Mouse (Mus musculus) ovary, postnatal 10 days (tissue): ENCODE data around the gene Cmip.

Experiments
- DNase-seq: peaks from one replicate; pipeline ENCODE4 v3.0.0; 2022; ENCODE audit warnings: low spot score

Gene Cmip

DNA sequence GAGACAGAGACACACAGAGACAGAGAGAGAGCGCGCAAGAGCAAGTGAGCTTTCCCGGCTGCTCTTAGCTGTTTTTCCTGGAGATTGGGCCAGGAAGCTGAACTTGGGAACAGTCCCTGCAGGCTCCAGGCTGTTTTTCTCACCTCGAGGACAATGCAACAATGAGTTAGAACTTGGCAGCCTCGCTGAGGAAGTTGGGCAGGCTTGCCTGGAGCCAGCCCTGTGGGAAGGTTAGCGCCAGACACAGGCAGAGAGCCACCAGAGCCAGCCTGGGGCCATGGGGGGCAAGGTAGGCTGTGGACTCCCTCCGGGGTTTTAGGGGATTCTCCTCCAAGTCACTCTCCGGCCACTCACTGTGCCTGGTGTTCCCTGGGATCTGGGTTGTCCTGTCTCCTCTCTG, 123.9 kb downstream of the Cmip start:
- no peak for DNase-seq

DNA sequence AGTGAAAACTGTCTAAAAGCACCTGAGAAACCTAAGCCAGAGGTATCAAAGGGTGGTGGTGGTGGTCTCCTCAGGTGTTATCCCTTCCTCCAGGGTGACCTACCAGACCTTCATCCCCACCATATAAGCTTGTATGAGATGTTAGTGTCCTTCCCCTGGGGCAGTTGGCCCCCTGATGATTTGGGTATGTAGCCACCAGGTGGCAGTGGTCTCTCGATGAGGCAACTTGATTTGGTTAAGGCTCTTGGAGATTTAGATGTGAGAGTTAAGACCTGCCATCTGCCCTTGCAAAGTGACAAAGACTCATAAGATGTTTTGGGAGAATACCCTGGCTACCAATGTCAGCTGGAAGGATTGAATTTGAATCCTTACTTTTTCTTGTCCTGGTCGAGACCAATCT, 129.3 kb downstream of the Cmip start:
- DNase-seq: no peak

DNA sequence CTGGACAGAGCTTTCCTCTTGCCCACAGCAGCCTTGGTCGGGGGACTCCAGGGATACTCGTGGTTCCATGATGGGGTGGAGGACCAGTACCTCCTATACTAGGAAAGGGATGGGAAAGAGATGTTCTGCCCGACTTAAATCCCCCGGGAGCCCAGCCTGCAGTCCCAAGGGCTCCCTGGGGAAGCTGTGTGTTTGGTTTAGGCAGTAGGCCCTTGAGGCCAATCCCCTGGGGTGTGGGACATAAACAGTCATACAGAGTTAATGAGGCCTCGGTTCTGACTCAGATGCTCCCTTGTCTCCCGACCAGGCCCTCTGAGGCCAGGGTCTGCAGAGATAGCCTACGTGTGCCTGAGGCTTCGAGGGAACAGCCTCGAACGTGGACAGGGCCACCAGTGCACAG, 130.8 kb downstream of the Cmip start:
- no peak for DNase-seq

DNA sequence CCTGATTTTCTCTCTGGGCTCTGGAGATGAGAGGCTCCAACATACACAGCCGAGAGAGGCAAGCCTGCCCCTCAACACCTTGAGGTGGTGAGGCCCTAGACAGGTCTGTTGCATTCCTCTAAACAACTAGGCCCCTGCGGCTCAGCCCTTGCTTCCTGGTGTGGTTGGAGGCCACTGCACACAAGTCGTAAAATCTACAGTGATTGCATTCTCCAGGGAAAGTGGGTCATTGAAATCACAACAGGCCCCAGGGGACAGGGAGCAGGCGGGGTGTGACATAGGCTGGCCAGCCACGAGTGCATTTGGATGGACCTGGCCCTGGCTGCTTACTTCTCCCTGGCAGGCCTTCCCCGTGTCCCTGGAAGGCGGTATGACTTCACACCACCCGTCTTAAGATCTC, 131.5 kb downstream of the Cmip start:
- no peak for DNase-seq

DNA sequence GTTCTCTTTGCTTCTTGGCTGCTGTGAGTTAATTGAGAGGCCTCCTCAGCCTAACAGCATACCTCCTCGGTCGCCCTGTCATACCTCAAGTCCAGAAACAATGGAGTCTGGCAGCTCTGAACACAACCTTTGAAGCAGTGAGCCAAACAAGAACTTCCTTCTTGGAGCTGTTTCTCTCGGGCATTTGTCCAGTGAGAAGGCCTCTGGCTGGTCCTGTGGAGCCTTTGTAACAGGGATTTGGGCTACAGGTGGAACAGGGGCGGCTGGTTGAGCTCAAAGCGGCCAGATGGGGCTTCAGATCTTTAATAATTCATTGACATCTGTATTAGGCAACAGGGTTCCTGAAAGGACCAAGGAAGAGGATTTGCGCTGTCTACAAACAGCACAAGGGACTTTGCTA, 137.0 kb downstream of the Cmip start:
- DNase-seq: no peak

DNA sequence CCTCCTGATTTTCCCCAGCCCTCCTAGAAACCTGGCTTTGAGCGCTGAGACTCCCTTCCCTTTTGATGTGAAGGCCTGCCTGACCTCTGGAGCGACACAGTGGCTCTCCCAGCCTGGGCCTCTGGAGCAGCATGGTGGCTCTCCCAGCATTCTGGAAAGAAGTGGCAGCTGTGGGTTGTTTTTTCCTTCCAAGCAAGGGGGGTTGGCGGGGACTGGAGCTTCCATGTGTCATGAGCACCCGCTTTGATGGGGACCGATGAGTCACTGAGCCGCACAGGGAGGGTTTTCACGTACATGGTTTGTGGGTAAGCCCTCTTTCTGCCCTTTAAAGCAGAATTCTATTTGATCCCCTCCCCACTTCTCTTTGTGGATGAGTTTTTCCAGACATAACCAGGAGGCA, 138.2 kb downstream of the Cmip start:
- no peak for DNase-seq

DNA sequence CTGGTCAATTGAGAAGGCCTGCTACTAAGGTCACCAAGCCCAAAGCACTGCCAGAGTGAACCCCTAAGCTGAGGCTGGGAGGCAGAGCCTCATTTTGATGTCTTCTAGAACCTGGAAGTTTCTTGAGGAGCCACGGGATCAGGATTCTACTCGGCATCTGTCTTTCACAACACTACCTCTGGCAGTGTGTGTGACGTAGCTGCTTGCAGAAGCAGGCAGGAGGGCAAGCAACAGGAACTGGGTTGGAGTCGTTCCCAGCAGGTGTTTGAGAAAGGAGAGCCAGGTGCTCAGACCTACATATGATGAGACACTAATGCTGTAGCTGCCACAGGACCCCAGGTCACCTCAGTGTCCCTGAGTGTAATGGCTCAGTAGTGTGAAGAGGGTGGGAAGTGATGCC, 140.0 kb downstream of the Cmip start:
- no peak for DNase-seq

DNA sequence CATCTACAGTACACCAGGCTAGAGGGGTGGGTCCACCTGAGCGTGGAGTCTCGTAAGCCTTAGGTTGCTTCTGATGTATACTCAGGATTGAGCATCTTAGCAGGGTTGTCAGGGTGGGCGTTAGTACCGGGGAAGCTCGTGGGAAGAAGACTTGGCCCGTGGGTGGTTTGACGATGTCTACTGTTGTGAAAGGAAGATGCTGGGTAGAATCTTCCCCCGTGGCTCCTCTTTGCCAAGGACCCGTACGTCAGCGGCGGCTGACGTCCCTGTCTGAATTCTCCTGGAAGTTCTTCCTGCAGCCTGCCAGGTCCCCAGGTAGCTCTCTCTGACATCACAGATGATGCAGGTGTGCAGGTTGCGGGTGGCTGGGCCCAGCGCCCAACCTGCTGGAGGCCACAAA, 140.9 kb downstream of the Cmip start:
- no peak for DNase-seq

DNA sequence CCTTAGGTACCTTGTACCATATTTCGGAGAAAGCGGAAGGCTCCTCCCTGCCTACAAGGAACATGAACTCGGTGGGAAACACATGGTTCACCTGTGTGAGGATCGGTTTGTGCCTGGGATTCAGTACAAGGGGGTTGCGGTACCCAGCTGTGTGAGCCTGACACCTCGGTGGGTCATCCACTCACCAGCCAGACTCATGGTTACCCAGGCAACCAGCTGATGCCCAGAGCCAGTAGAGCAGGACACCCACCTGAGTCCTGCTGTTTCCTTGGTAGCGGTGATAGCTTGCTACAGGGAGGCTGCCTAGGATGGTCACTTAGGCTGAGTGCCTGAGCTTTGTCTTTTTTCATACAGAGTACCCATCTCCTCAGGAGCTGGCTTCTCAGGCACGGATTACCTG, 142.4 kb downstream of the Cmip start:
- no peak for DNase-seq

DNA sequence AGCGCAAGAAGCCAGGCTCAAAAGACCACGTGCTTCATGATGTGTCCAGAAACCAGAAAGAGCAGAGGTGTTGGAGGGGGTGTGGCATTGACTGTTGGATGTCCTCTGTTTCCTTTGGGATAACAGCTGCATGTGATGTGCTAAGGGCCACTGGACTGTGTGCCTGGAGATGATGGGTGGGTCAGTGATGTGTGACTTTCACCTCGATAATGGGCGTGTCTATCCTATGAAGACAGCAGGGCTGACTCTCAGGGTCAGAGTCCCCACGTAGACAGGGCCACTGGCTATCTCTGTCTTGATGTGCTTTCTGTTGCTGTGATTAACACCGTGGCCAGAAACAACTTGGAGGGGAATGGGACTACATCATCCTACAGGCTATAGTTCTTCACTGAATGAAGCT, 144.0 kb downstream of the Cmip start:
- no peak for DNase-seq

DNA sequence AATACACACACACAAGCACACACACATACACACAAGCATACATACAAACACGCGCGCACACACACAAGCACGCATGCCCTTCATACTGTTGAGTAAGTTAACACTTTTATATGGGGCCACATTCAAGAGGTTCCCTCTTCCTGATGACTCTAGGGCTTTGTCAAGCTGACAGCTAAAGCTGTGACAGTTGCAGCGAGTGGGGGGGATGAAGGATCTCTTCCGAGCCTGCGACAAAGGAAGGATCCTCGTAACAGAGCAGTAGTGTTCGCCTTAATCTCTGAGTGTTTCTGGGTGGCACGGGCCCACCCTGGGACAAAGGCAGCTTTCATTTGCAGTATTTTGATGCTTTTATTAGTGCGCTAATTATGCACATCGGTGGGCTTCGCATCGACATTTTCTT, 145.0 kb downstream of the Cmip start:
- no peak for DNase-seq

DNA sequence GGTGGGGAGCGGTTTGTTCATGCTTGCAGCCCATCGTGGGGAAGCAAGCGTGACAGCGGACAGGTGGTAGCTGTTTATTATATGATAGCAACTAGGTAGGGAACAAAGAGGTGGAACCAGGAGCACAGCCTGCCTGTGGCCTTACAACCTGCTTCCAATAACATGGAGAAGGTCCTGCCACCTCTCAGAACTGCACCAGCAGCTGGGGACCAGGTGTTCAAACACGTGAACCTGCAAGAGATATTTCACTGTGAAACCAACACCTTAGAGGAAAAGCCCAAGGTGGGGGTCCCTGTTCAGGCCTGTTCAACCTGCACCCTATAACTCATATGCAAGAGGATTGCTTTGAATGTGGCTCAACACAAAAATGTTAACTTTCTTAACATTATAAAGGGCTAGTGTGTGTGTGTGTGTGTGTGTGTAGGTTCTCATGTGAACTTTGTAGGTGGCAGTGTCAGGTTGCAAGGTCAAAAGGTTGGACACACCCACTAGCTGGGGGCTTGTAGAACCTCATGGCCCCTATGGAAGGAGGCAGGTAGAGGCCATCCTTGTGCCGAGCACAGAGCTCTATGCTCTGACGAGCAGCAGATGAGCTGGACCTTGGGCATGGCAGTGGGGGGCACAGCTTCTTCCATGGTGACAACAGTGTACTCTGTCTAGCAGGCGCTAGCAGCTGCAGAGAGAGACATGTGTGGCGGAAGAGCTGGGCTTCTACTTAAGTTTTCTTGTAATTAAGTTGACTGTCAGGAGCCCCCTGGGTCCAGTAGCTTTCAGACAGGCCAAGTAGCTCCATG, 146.2 kb downstream of the Cmip start:
- DNase-seq: no peak

DNA sequence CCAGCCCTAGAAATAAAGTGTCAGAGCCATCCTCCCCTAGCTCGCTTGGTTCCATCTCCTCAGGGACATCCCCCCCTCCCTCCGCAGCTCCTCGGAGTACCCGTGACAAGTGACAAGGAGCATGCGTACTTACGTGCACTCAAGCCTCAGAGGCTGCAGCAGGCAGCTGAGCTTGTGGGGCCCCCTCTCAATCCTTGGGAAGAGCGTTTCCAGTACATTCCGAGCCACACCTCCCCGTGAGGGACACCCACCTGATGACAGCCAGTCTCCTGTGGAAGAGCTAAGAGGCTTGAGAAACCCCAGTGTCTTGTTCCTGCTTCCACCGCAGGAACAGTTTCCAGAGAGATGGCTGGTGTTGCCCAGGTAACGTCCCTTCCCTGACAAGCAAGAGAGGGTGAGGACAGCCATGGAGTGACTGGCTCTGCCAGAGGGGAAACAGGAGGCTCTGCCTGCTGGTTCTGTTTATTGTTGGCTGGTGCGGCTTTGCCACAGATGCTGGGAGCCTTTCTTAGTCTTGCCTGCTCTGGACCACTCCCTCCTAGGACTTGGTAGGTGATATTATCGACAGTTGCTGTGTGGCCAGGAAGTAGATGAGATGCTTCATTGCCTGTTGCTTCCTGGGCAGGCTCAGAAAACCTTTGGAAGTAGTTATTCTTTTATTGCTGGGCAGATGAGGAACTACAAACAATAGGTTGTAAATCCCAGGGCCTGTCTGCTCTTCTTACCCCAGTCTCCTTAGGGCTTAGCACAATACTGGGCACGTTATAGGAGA, 147.0 kb downstream of the Cmip start:
- DNase-seq: no peak

DNA sequence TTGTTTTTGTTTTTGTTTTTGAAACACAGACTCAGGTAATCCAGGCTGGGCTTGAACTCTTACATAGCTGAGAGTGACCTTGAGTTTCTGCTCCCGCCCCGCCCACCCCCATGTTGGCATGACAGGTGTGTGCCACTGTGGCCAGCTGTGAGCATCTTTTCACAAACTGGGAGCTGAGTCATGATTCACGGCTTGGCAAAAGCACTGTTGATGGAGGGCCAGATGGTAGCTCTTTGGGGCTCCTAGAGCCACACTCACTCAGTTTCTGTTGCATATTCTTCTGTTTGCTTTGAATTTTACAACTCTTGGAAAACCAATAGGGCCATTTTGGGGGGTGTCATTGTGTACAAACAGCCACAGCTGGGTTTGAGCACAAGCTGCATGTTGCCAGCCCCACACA, 149.2 kb downstream of the Cmip start:
- DNase-seq: no peak

DNA sequence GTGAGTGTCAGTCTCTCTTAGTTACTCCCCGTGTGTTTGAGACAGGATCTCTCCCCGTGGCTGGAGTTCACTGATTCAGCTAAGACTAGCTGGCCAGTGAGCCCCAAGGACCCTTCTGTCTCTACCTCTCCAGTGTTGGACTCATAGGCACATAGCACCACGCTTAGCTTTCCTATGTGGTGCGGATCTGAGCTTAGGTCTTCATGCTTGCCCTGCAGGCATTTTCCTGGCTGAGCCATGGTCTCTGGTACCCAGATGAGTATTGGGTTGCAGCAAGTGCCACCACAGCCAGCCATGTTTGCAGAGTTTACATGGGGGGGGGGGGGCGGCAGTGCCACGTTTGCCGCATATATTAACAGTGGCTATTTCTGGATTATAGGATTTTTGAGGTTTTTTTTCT, 151.8 kb downstream of the Cmip start:
- DNase-seq: no peak

DNA sequence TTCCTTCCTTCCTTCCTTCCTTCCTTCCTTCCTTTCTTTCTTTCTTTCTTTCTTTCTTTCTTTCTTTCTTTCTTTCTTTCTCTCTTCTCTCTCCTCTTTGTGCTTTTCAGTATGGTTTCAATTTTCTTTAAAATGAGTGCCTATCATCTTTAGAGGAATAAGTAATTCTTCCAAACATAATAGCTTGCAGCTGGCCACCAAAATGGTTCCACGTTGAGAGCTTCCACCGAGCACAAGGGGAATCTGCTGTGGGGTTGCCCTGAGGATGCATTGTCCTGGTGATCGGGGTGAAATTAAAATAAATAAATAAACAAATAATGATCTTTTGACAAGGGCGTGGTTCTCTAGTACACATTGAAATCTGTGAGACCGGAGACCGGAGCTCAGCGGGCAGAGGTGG, 152.2 kb downstream of the Cmip start:
- no peak for DNase-seq

DNA sequence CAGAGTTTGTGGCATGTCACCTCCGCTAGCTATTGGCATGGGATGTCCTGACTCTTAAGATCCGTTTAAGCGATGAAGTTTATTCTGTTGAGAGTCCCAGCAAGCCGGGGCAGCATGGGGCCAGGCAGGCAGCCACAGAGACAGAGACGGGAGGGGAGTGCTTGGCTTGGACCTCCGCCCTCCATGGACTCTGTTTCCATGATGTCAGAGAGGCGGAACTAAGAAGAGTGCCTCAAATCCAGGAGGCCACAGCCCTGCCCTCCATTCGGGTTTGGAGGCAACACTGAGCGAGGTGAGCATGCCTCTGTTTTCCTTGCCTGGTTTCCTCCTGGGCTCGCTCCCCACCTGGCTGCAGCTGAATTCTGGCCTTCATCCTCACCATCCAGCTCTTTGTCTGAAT, 153.5 kb downstream of the Cmip start:
- no peak for DNase-seq

DNA sequence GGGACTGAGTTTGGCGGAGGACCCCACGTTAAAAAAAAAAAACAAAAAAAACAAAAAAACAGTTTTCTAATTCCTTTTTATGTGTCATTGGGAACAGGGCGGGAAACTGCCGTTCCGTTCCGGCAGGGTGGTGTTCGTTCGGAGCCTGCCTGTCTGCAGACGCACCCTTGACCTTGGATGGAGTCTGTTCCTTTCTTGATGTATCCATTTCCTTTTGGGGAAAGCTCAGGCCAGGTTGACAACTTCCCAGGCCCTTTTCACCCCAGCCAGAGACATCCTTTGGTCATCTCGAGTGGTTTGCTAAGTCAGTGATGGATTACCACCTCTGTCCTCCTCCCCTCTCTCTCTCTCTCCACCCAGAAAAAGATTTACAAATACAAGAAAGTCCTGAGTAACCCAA, 154.0 kb downstream of the Cmip start:
- DNase-seq: no peak

DNA sequence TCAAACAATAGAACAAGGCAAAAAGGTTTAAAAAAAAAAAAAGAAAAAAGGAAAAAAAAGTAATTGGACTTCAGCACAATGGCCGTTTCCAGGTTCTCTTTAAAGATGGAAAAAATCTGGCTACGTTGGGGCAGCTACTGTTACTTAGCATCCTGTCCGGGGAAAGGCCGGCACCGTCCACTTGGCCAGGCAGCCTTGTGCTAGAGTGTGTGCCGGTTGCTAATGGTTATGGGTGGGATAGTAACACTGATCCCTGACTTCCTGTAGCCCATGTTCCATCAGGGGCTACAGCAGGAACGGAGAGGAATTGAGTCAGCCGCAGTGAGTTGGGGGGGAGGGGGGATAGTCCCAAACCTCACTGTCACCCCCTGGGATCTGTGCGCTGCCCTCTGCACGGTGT, 155.4 kb downstream of the Cmip start:
- no peak for DNase-seq

DNA sequence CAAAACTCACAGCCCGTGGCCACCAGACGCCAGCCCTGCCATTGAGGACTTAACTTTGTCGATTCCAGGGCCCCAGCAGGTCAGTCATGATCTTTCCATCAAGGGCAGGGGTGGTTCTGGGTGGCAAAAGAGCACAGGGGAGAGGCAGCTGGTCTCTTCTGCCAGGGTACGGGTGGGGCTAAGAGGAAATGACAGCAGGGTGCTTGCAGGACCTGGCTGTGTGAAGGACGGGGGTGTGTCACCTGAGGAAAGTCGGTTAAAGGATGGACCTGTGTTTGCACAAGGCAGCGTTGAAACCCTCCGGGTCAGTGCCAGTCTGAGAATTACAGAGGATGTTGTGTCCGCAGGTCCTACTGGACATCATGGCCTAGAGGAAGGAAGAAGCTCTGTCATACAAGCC, 161.0 kb downstream of the Cmip start:
- DNase-seq: no peak

DNA sequence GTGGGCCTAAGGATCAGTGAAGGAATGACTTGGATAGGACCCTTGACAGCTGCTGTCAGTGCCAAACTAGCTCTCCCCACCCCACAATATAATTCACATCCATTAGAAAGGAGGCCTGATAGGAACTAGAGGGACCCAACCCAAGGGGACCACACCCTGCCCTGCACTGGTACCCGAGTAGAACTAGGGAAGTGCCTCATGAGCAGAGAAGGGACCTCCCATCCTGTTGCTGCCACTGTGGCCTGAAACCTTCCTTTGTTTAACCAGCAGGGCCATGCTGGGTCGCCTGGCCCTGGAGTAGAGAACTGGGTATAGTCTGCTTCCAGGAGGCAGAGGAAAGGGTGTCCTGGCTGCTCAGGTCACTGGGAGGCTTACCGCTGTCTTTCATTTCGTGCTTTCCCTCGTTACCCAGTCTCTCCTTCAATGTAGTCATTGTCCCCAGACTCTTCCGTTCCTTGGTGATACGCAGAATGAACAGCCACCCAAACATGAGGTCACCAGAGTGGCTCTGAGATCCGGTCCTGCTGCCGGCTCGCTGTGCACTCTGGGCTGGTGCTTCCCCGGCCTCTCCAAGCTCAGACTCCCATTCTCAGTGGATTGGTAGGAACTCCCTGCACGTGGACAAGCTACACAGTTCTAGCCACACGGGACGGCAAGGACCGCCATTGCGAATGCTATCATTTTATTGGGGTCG, 164.1 kb downstream of the Cmip start:
- no peak for DNase-seq

DNA sequence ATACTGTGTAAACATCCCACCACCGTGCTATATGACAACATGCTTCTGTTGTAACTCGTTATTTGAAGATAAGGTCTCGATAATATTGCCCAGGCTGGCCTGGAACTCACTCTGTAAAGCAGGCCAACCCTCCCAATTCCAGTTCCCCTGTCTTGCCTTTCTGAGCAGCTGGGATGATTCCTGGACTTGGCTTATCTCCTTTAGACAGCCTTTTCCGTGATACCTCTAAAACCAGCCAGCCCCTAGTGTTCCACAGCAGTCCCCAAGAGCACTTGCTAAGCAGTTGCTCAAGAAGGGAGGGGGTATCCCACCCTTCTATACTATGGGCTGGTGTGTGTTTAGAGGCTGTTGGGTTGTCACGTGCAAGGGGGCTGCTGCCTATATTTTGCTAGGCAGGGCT, 165.0 kb downstream of the Cmip start:
- no peak for DNase-seq

DNA sequence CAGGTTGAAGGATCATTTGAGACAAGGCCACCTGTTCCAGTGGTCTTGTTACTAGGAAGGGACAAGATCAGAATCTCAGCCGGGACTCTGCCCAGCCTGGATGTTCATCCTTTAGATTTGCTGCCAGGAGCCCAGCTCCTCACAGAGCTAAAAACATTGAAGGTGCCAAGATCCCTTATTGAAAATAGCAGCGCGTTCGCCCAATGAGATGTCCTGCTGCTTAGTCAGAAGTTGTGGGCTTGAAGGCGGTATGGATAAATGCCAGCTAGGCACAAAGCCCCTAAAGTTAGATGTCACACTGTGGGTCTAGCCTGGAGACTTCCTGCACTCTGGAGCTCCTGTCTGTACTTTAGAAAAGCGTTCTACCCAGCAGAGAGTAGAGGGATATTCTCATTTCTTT, 165.5 kb downstream of the Cmip start:
- DNase-seq: no peak
